In the genomic region with DNA sequence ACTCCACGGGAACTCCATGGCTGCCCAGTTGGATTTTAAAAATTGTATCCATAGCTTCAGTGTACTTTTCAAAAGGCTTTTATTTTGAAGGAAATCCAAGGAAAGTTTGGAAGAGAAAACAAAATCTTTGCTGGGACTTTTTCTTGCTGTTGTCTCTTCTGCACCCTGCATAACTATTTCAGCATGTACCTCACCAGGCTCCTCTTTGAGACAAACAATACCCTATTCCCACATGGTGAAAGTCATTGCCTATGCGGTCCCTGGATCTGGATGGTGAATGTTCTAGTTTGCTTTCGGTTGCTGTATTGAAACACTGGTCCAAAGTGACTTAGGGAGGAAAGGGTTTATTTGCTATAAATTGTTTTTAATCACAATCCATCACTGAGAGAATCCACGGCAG, we compare ENCODE assay signal across 32 mouse cellular contexts.
DNase-seq lines count a peak whose midpoint lies in the region; ATAC-seq lines count a peak whose summit lies in the region.
"Had no signal": no experiment of that assay in that cellular context is flagged by ENCODE, and none has a peak within 500 bp of the region (broad histone marks: within the 10 kb centered on the region; RNA-seq: fewer than 3 reads in every experiment).

No protein-coding gene starts in this region.

- ATAC-seq in hindbrain, embryonic 11.5 days (ENCODE audit: low FRiP score), result no peak
- ATAC-seq in midbrain, embryonic 11.5 days (ENCODE audit: low FRiP score), result peak; percentile 53
- ATAC-seq in midbrain, embryonic 16.5 days, result no peak
- ATAC-seq: activated CD4-positive, CD25-positive, alpha-beta regulatory T cell, adult 4 months; inflammation-experienced regulatory T-cells, adult 6 months had no signal

- peak; percentile 9 for DNase-seq in embryo, embryonic 11 days
- DNase-seq in embryo, embryonic 10 days (ENCODE audit: low spot score), result no peak
- no peak for DNase-seq in hindbrain, embryonic 10.5 days (ENCODE audit: low spot score)
- no peak for DNase-seq in hindbrain, embryonic 11.5 days (ENCODE audit: low spot score)
- DNase-seq in midbrain, embryonic 11.5 days (ENCODE audit: low spot score, missing footprints), result peak; percentile 90
- DNase-seq in adrenal gland, adult (ENCODE audit: inconsistent age in 2 of 2, low spot score in 1 of 2), result no peak
- DNase-seq: adrenal gland, adult 8-10 months; cerebellum, adult 2 months; cerebellum, postnatal 14 days; gastrocnemius, postnatal 14 days; kidney, adult 11 months; kidney, postnatal 36 days; lung, postnatal 4 days; retina, postnatal 1 day; right cerebral cortex, postnatal 14 days; thymus, postnatal 14 days had no signal

- no peaks in the 10 kb centered on the region for H3K9me3 ChIP-seq in hindbrain, embryonic 10.5 days
- H3K9me3 ChIP-seq in hindbrain, embryonic 11.5 days (ENCODE audit: control insufficient read depth, low read length), result no peaks in the 10 kb centered on the region
- H3K9me3 ChIP-seq in midbrain, embryonic 11.5 days (ENCODE audit: control insufficient read depth, low read length), result no peaks in the 10 kb centered on the region
- no peaks in the 10 kb centered on the region for H3K9me3 ChIP-seq in midbrain, embryonic 16.5 days (replicated peaks; ENCODE audit: control insufficient read depth, low read length, poor library complexity, severe bottlenecking)
- H3K9me3 ChIP-seq: embryonic facial prominence, embryonic 12.5 days; heart, embryonic 15.5 days; hindbrain, embryonic 13.5 days; kidney, embryonic 15.5 days; limb, embryonic 13.5 days; megakaryocyte, embryonic 14.5 days; neural tube, embryonic 15.5 days; stomach, embryonic 15.5 days had no signal

- H3K27ac ChIP-seq in hindbrain, embryonic 10.5 days, result peak overlapping the region; percentile 53
- H3K27ac ChIP-seq in hindbrain, embryonic 11.5 days (ENCODE audit: low read depth, low read length), result no peak overlapping the region
- 0 out of 2 replicates have a peak overlapping the region, but pooled peaks have one; percentile 13 for H3K27ac ChIP-seq in midbrain, embryonic 11.5 days (ENCODE audit: low read depth, low read length)
- no peak overlapping the region for H3K27ac ChIP-seq in midbrain, embryonic 16.5 days (ENCODE audit: low read length)
- H3K27ac ChIP-seq: embryonic facial prominence, embryonic 12.5 days; heart, embryonic 15.5 days; hindbrain, embryonic 13.5 days; kidney, embryonic 15.5 days; layer of hippocampus, adult 2 months; left cerebral cortex, adult 2 months; limb, embryonic 13.5 days; neural tube, embryonic 15.5 days; stomach, embryonic 15.5 days had no signal

- no peaks in the 10 kb centered on the region for H3K36me3 ChIP-seq in hindbrain, embryonic 10.5 days
- H3K36me3 ChIP-seq in hindbrain, embryonic 11.5 days (ENCODE audit: control insufficient read depth, insufficient read depth, low read length), result no peaks in the 10 kb centered on the region
- no peaks in the 10 kb centered on the region for H3K36me3 ChIP-seq in midbrain, embryonic 11.5 days (ENCODE audit: control insufficient read depth, insufficient read depth, low read length)
- H3K36me3 ChIP-seq in midbrain, embryonic 16.5 days (ENCODE audit: control insufficient read depth, insufficient read depth, low read length), result no peaks in the 10 kb centered on the region
- H3K36me3 ChIP-seq: embryonic facial prominence, embryonic 12.5 days; heart, embryonic 15.5 days; hindbrain, embryonic 13.5 days; kidney, embryonic 15.5 days; limb, embryonic 13.5 days; neural tube, embryonic 15.5 days; stomach, embryonic 15.5 days had no signal

- H3K4me3 ChIP-seq in hindbrain, embryonic 10.5 days, result no peak overlapping the region
- H3K4me3 ChIP-seq in hindbrain, embryonic 11.5 days (ENCODE audit: low read depth, low read length), result no peak overlapping the region
- no peak overlapping the region for H3K4me3 ChIP-seq in midbrain, embryonic 11.5 days (ENCODE audit: low read depth, low read length)
- H3K4me3 ChIP-seq in midbrain, embryonic 16.5 days (ENCODE audit: low read depth, low read length), result no peak overlapping the region
- H3K4me3 ChIP-seq: embryonic facial prominence, embryonic 12.5 days; erythroblast, embryonic 14.5 days; heart, embryonic 15.5 days; hindbrain, embryonic 13.5 days; kidney, embryonic 15.5 days; layer of hippocampus, adult 2 months; left cerebral cortex, adult 2 months; limb, embryonic 13.5 days; megakaryocyte, embryonic 14.5 days; neural tube, embryonic 15.5 days; stomach, embryonic 15.5 days had no signal

- H3K4me1 ChIP-seq in hindbrain, embryonic 10.5 days (replicated peaks), result peaks cover 28% of the 10 kb centered on the region
- H3K4me1 ChIP-seq in hindbrain, embryonic 11.5 days (replicated peaks; ENCODE audit: control insufficient read depth, insufficient read depth, low read length), result no peaks in the 10 kb centered on the region
- H3K4me1 ChIP-seq in midbrain, embryonic 11.5 days (ENCODE audit: control insufficient read depth, insufficient read depth, low read length), result peaks cover 30% of the 10 kb centered on the region
- 0 out of 2 replicates have a peak, but pooled peaks cover 2% of the 10 kb centered on the region for H3K4me1 ChIP-seq in midbrain, embryonic 16.5 days (ENCODE audit: control insufficient read depth, insufficient read depth, low read length)
- H3K4me1 ChIP-seq: heart, embryonic 15.5 days; kidney, embryonic 15.5 days; limb, embryonic 13.5 days; megakaryocyte, embryonic 14.5 days; neural tube, embryonic 15.5 days; stomach, embryonic 15.5 days had no signal

- H3K4me2 ChIP-seq in hindbrain, embryonic 11.5 days (replicated peaks; ENCODE audit: low read depth, low read length), result no peak overlapping the region
- no peak overlapping the region for H3K4me2 ChIP-seq in midbrain, embryonic 11.5 days
- no peak overlapping the region for H3K4me2 ChIP-seq in midbrain, embryonic 16.5 days (ENCODE audit: low read length)
- H3K4me2 ChIP-seq: embryonic facial prominence, embryonic 12.5 days; heart, embryonic 15.5 days; hindbrain, embryonic 13.5 days; kidney, embryonic 15.5 days; limb, embryonic 13.5 days; liver, embryonic 11.5 days; neural tube, embryonic 15.5 days; stomach, embryonic 15.5 days had no signal

- H3K27me3 ChIP-seq in hindbrain, embryonic 10.5 days (ENCODE audit: insufficient read depth, poor library complexity, severe bottlenecking), result 0 out of 2 replicates have a peak, but pooled peaks cover 13% of the 10 kb centered on the region
- no peaks in the 10 kb centered on the region for H3K27me3 ChIP-seq in hindbrain, embryonic 11.5 days (ENCODE audit: control insufficient read depth, insufficient read depth, low read length)
- H3K27me3 ChIP-seq in midbrain, embryonic 11.5 days (ENCODE audit: control insufficient read depth, insufficient read depth, low read length), result peaks cover 5% of the 10 kb centered on the region
- H3K27me3 ChIP-seq in midbrain, embryonic 16.5 days (ENCODE audit: control insufficient read depth, insufficient read depth, low read depth, low read length), result no peaks in the 10 kb centered on the region; the same call in none of the 2 replicates
- H3K27me3 ChIP-seq: CH12.LX; embryonic facial prominence, embryonic 12.5 days; heart, embryonic 15.5 days; hindbrain, embryonic 13.5 days; kidney, embryonic 15.5 days; limb, embryonic 13.5 days; megakaryocyte, embryonic 14.5 days; neural tube, embryonic 15.5 days; stomach, embryonic 15.5 days had no signal

- no peak overlapping the region for H3K9ac ChIP-seq in hindbrain, embryonic 11.5 days (ENCODE audit: low read depth, low read length)
- peak overlapping the region; percentile 11; the same call in 1 of the 2 replicates for H3K9ac ChIP-seq in midbrain, embryonic 11.5 days (ENCODE audit: low read length)
- H3K9ac ChIP-seq in midbrain, embryonic 16.5 days (ENCODE audit: low read depth, low read length), result no peak overlapping the region
- H3K9ac ChIP-seq: embryonic facial prominence, embryonic 12.5 days; heart, embryonic 15.5 days; hindbrain, embryonic 13.5 days; kidney, embryonic 15.5 days; limb, embryonic 13.5 days; neural tube, embryonic 15.5 days; stomach, embryonic 15.5 days had no signal

- 67% methylated on average over 4 of the region's 4 CpGs for WGBS in hindbrain, embryonic 10.5 days
- WGBS in hindbrain, embryonic 11.5 days, result 61% methylated on average over 4 of the region's 4 CpGs
- 18% methylated on average over 4 of the region's 4 CpGs for WGBS in midbrain, embryonic 11.5 days
- WGBS in midbrain, embryonic 16.5 days, result 12% methylated on average over 4 of the region's 4 CpGs

Comparison
In these comparisons a context has a peak if more than half of its experiments do, and no peak if none do; other contexts are left out.
1. DNase-seq: peak in embryo, embryonic 11 days (single experiment) and midbrain, embryonic 11.5 days (single experiment); none in embryo, embryonic 10 days (single experiment), hindbrain, embryonic 10.5 days (single experiment), hindbrain, embryonic 11.5 days (single experiment) and adrenal gland, adult (0 of 2).
2. H3K27ac ChIP-seq: peak in hindbrain, embryonic 10.5 days (single experiment) and midbrain, embryonic 11.5 days (single experiment); none in hindbrain, embryonic 11.5 days (single experiment) and midbrain, embryonic 16.5 days (single experiment).